Mouse (Mus musculus) left cerebral cortex, postnatal 4 days (tissue): ENCODE results near the gene Cacnb3. TPM values are rescaled to one million over a fixed set of nuclear protein-coding genes. Genes with fewer than 3 reads are reported as not detected.

Source experiments
- DNase-seq: peaks from one replicate; pipeline ENCODE4 v3.0.0-alpha.2; 2022
- intact Hi-C: fragments of 180-260 bp; cut with DNase I; formaldehyde crosslinking; loops from one replicate; pipeline ENCODE4 v1.15.1; 2025
- total RNA-seq, 2 experiments: library from RNA; stranded (reverse); gene quantifications; 2 replicates each; pipeline ENCODE4 v1.2.3; 2021

Cacnb3 gene
- total RNA-seq, 2 experiments from 2014 or later = 213 to 226 TPM

- intact Hi-C loops = no loop called here
- no peak for DNase-seq
These were observed 43.1 kb downstream of the Cacnb3 start for GRCm38 (mm10) chr15:98673732-98674131.

- intact Hi-C loops = no loop called here
- DNase-seq = peak; percentile 39
These were observed 43.8 kb downstream of the Cacnb3 start for GRCm38 (mm10) chr15:98674284-98674993.

- no peak for DNase-seq
- intact Hi-C loops = no loop called here
These were observed 44.4 kb downstream of the Cacnb3 start for GRCm38 (mm10) chr15:98674994-98675545.

- no peak for DNase-seq
- intact Hi-C loops = no loop called here
These were observed 45.1 kb downstream of the Cacnb3 start for GRCm38 (mm10) chr15:98675634-98676250.

GRCm38 (mm10) chr15:98676471-98676870, 45.8 kb downstream of the Cacnb3 start:
- peak; percentile 42 for DNase-seq
- intact Hi-C loops = no loop called here

- DNase-seq = peak; percentile 84
- intact Hi-C loops = no loop called here
These were observed 46.5 kb downstream of the Cacnb3 start, which contains the start of gene Rnd1 for GRCm38 (mm10) chr15:98676940-98677728. TSS of gene Rnd1 (minus strand) at chr15:98677461.

GRCm38 (mm10) chr15:98677977-98678376, 47.3 kb downstream of the Cacnb3 start:
- DNase-seq = no peak
- intact Hi-C loops = no loop called here

- no peak for DNase-seq
- intact Hi-C loops = no loop called here
These were observed 50.0 kb downstream of the Cacnb3 start for GRCm38 (mm10) chr15:98680660-98681059.

GRCm38 (mm10) chr15:98681633-98682032, 51.0 kb downstream of the Cacnb3 start:
- intact Hi-C loops = no loop called here
- no peak for DNase-seq

- DNase-seq = no peak
- intact Hi-C loops = no loop called here
These were observed 52.5 kb downstream of the Cacnb3 start for GRCm38 (mm10) chr15:98683177-98683576.

GRCm38 (mm10) chr15:98683746-98684145, 53.1 kb downstream of the Cacnb3 start:
- intact Hi-C loops = no loop called here
- DNase-seq = no peak

GRCm38 (mm10) chr15:98685926-98686325, 55.3 kb downstream of the Cacnb3 start:
- DNase-seq = no peak
- intact Hi-C loops = no loop called here

- intact Hi-C loops = no loop called here
- no peak for DNase-seq
These were observed 59.0 kb downstream of the Cacnb3 start for GRCm38 (mm10) chr15:98689682-98690081.

GRCm38 (mm10) chr15:98691486-98692147, 61.0 kb downstream of the Cacnb3 start:
- intact Hi-C loops = no loop called here
- DNase-seq = no peak

GRCm38 (mm10) chr15:98692171-98692715, 61.6 kb downstream of the Cacnb3 start:
- intact Hi-C loops = no loop called here
- DNase-seq = no peak

Other genes starting within 250 kb of the Cacnb3 start
- not detected for gene Olfr283, start 249.9 kb upstream of the Cacnb3 start, total RNA-seq
- not detected for gene Olfr282, start 199.6 kb upstream of the Cacnb3 start, total RNA-seq
- gene Olfr281, start 178.3 kb upstream of the Cacnb3 start, total RNA-seq = not detected
- not detected for gene OR5BS1P, start 160.9 kb upstream of the Cacnb3 start, total RNA-seq
- gene Lalba, start 148.1 kb upstream of the Cacnb3 start, total RNA-seq = not detected
- not detected for gene Olfr279, start 138.4 kb upstream of the Cacnb3 start, total RNA-seq
- gene Kansl2, start 96.6 kb upstream of the Cacnb3 start, total RNA-seq = 10 to 100 TPM; 72.2 to 77.1 TPM
- gene Ccnt1, start 59.9 kb upstream of the Cacnb3 start, total RNA-seq = 10 to 100 TPM; 51.5 to 61.1 TPM
- gene 4930415O20Rik, start 59.8 kb upstream of the Cacnb3 start, total RNA-seq = not detected
- 10 to 100 TPM; 55.1 to 56.6 TPM for gene Adcy6, start 20.8 kb upstream of the Cacnb3 start, total RNA-seq
- 10 to 100 TPM; 62.5 to 68.6 TPM for gene Ddx23, start 32.1 kb downstream of the Cacnb3 start, total RNA-seq
- gene Rnd1, start 46.6 kb downstream of the Cacnb3 start, total RNA-seq = 10 to 100 TPM; 46.5 to 49.7 TPM
- 10 to 100 TPM in 1 of 2 experiments, 1 to 10 TPM in 1; 9.9 to 10.3 TPM for gene Ccdc65, start 77.4 kb downstream of the Cacnb3 start, total RNA-seq
- 1 to 10 TPM; 2.7 to 3.5 TPM for gene Fkbp11, start 97.4 kb downstream of the Cacnb3 start, total RNA-seq
- 100 to 1,000 TPM; 318 to 348 TPM for gene Arf3, start 132.4 kb downstream of the Cacnb3 start, total RNA-seq
- under 1 TPM; 0.36 to 0.40 TPM for gene Wnt10b, start 147.3 kb downstream of the Cacnb3 start, total RNA-seq
- gene Wnt1, start 159.0 kb downstream of the Cacnb3 start, total RNA-seq = not detected
- gene Ddn, start 178.7 kb downstream of the Cacnb3 start, total RNA-seq = 100 to 1,000 TPM; 113 to 118 TPM
- gene Prkag1, start 200.7 kb downstream of the Cacnb3 start, total RNA-seq = 10 to 100 TPM; 35.0 to 38.1 TPM
- gene Kmt2d, start 240.4 kb downstream of the Cacnb3 start, total RNA-seq = 10 to 100 TPM; 74.2 to 74.4 TPM